Mouse (Mus musculus) MEL (cell line): ENCODE data around the gene Nt5dc2. TPM values are rescaled to one million over a fixed set of nuclear protein-coding genes. Genes with fewer than 3 reads are reported as not detected.

Source experiments
- DNase-seq: peaks from one replicate; pipeline ENCODE4 v3.0.0; 2011; ENCODE audit warnings: low read depth, low spot score
- H3K27ac ChIP-seq: 2 replicates; pipeline ENCODE4 v1.5.1; 2012; ENCODE audit warnings: low read depth, mild to moderate bottlenecking, control low read depth, low read length, moderate library complexity; ENCODE audit not compliant: control insufficient read depth
- H3K27me3 ChIP-seq, 2 experiments: fragments of 150-350 bp in 1 of 2; sonication (generic) in 1 of 2; 2 replicates each; pipeline ENCODE4 v1.6.1; 2012; ENCODE audit warnings: low read length in 2 of 2, mild to moderate bottlenecking in 2 of 2, improper control_type of control experiment in 1 of 2, moderate library complexity in 1 of 2; ENCODE audit not compliant: insufficient read depth in 2 of 2, control insufficient read depth in 1 of 2
- H3K36me3 ChIP-seq, 2 experiments: 2 replicates each; pipeline ENCODE4 v1.6.1; 2012 to 2014; ENCODE audit warnings: low read length in 2 of 2, improper control_type of control experiment in 1 of 2, inconsistent platforms in 1 of 2, mild to moderate bottlenecking in 1 of 2; ENCODE audit not compliant: insufficient read depth in 2 of 2, control insufficient read depth in 1 of 2
- H3K4me1 ChIP-seq, 2 experiments: fragments of 150-350 bp in 1 of 2; sonication (generic) in 1 of 2; 2 replicates each; pipeline ENCODE4 v1.6.1; 2012; ENCODE audit warnings: low read length in 2 of 2, improper control_type of control experiment in 1 of 2, mild to moderate bottlenecking in 1 of 2; ENCODE audit not compliant: insufficient read depth in 2 of 2, control insufficient read depth in 1 of 2
- H3K4me3 ChIP-seq, 2 experiments: fragments of 150-350 bp in 1 of 2; sonication (generic) in 1 of 2; 2 replicates each; pipeline ENCODE4 v1.5.1; 2012; ENCODE audit warnings: low read depth in 2 of 2, low read length in 2 of 2, mild to moderate bottlenecking in 2 of 2, moderate library complexity in 2 of 2, control low read depth in 1 of 2, improper control_type of control experiment in 1 of 2; ENCODE audit not compliant: control insufficient read depth in 1 of 2, insufficient read depth in 1 of 2
- H3K79me2 ChIP-seq: 2 replicates; pipeline ENCODE4 v1.6.1; 2012; ENCODE audit warnings: mild to moderate bottlenecking, low read length, moderate library complexity; ENCODE audit not compliant: control insufficient read depth, poor library complexity, insufficient read depth
- H3K9ac ChIP-seq: 2 replicates; pipeline ENCODE4 v1.6.1; 2012; ENCODE audit warnings: low read depth, mild to moderate bottlenecking, control low read depth, low read length, moderate library complexity; ENCODE audit not compliant: control insufficient read depth, poor library complexity, severe bottlenecking
- H3K9me3 ChIP-seq: fragments of 150-350 bp; sonication (generic); replicated peaks from 2 replicates; pipeline ENCODE4 v1.6.1; 2012; ENCODE audit warnings: mild to moderate bottlenecking, low read length, improper control_type of control experiment, moderate library complexity; ENCODE audit not compliant: insufficient read depth
- CHD1 ChIP-seq: IDR thresholded peaks from 2 replicates; pipeline ENCODE4 v1.6.1; 2012; ENCODE audit warnings: low read depth, mild to moderate bottlenecking, inconsistent platforms, low read length, improper control_type of control experiment
- CTCF ChIP-seq, 3 experiments: IDR thresholded peaks in 2 of 3; conservative IDR thresholded peaks in 1 of 3; 2 replicates each; pipeline ENCODE4 v1.5.1; 2011 to 2012; ENCODE audit warnings: low read length in 3 of 3, low read depth in 2 of 3, mild to moderate bottlenecking in 2 of 3, improper control_type of control experiment in 1 of 3, inconsistent platforms in 1 of 3, mixed read lengths in 1 of 3, moderate library complexity in 1 of 3; ENCODE audit not compliant: control insufficient read depth in 1 of 3, insufficient read depth in 1 of 3, poor library complexity in 1 of 3, severe bottlenecking in 1 of 3
- E2F4 ChIP-seq: IDR thresholded peaks from 2 replicates; pipeline ENCODE4 v1.6.1; 2011; ENCODE audit warnings: low read depth, low read length, improper control_type of control experiment, borderline replicate concordance
- GABPA ChIP-seq: IDR thresholded peaks from 2 replicates; pipeline ENCODE4 v1.6.1; 2012; ENCODE audit warnings: low read depth, mild to moderate bottlenecking, inconsistent platforms, low read length, improper control_type of control experiment, moderate library complexity
- KAT2A ChIP-seq: conservative IDR thresholded peaks from 2 replicates; pipeline ENCODE4 v1.6.1; 2012; ENCODE audit warnings: low read depth, low read length, improper control_type of control experiment, inconsistent platforms
- MAZ ChIP-seq: IDR thresholded peaks from 2 replicates; pipeline ENCODE4 v1.6.1; 2012; ENCODE audit warnings: low read depth, mild to moderate bottlenecking, inconsistent platforms, low read length, improper control_type of control experiment
- MEF2A ChIP-seq: IDR thresholded peaks from 2 replicates; pipeline ENCODE4 v1.6.1; 2014; ENCODE audit warnings: low read depth, mild to moderate bottlenecking, inconsistent platforms, low read length, improper control_type of control experiment; ENCODE audit not compliant: poor library complexity, insufficient replicate concordance, severe bottlenecking; ENCODE audit errors: extremely low read depth
- MYC ChIP-seq: IDR thresholded peaks from 2 replicates; pipeline ENCODE4 v1.6.1; 2011; ENCODE audit warnings: low read depth, mild to moderate bottlenecking, low read length, improper control_type of control experiment, moderate library complexity
- POLR2A ChIP-seq, 2 experiments: IDR thresholded peaks; 2 replicates each; pipeline ENCODE4 v1.6.1; 2011 to 2012; ENCODE audit warnings: low read length in 2 of 2, mild to moderate bottlenecking in 2 of 2, control low read depth in 1 of 2, improper control_type of control experiment in 1 of 2, low read depth in 1 of 2, moderate library complexity in 1 of 2; ENCODE audit not compliant: control insufficient read depth in 1 of 2, insufficient read depth in 1 of 2, poor library complexity in 1 of 2
- RAD21 ChIP-seq: IDR thresholded peaks from 2 replicates; pipeline ENCODE4 v1.6.1; 2011; ENCODE audit warnings: mild to moderate bottlenecking, low read depth, low read length, improper control_type of control experiment
- SIN3A ChIP-seq: IDR thresholded peaks from 2 replicates; pipeline ENCODE4 v1.6.1; 2012; ENCODE audit warnings: low read length, improper control_type of control experiment, inconsistent platforms
- SMC3 ChIP-seq: IDR thresholded peaks from 2 replicates; pipeline ENCODE4 v1.6.1; 2011; ENCODE audit warnings: low read depth, low read length, improper control_type of control experiment
- TBP ChIP-seq: IDR thresholded peaks from 2 replicates; pipeline ENCODE4 v1.8.0; 2011; ENCODE audit warnings: low read depth, low read length, improper control_type of control experiment
- TCF12 ChIP-seq: IDR thresholded peaks from 2 replicates; pipeline ENCODE4 v1.6.1; 2014; ENCODE audit warnings: low read depth, mild to moderate bottlenecking, inconsistent platforms, low read length, improper control_type of control experiment, moderate library complexity
- UBTF ChIP-seq: IDR thresholded peaks from 2 replicates; pipeline ENCODE4 v1.6.1; 2012; ENCODE audit warnings: low read depth, mild to moderate bottlenecking, inconsistent platforms, low read length, improper control_type of control experiment, moderate library complexity, borderline replicate concordance; ENCODE audit not compliant: insufficient read depth
- ZKSCAN1 ChIP-seq: IDR thresholded peaks from 2 replicates; pipeline ENCODE4 v1.6.1; 2012; ENCODE audit warnings: low read depth, mild to moderate bottlenecking, inconsistent platforms, low read length, improper control_type of control experiment, moderate library complexity
- polyA plus RNA-seq, 2 experiments: library from polyadenylated mRNA; stranded (reverse) in 1 of 2; unstranded in 1 of 2; fragments of >175 nt in 1 of 2; fragments of >200 nt in 1 of 2; gene quantifications; 2 replicates each; pipeline versions ENCODE4 v1.2.1 to v1.2.4; 2012; ENCODE audit warnings: low replicate concordance in 2 of 2, low read depth in 1 of 2; ENCODE audit not compliant: insufficient read length in 2 of 2, insufficient read depth in 1 of 2, missing spikeins in 1 of 2
- total RNA-seq: library from RNA; depleted of rRNA; stranded (reverse); fragments of 300-350 nt; gene quantifications from 2 replicates; pipeline ENCODE4 v1.2.3, GENCODE M21; 2012

Nt5dc2 gene
- total and polyA plus RNA-seq, 3 experiments: 168 to 349 (median 291) TPM

- Histone ChIP-seq H3K9ac (no peak overlapping the region), H3K4me1 (peaks cover 0 to 25% of the 10 kb centered on the region in 2 experiments), H3K27ac (no peak overlapping the region), H3K79me2 (no peaks in the 10 kb centered on the region), H3K27me3 (no peaks in the 10 kb centered on the region), H3K9me3 (no peaks in the 10 kb centered on the region), H3K4me3 (no peak overlapping the region), H3K36me3 (peaks cover 0 to 9% of the 10 kb centered on the region in 2 experiments; a peak in 2 of 4 replicates)
- no peak for TF ChIP-seq TCF12
- no peak for TF ChIP-seq SIN3A
- TF ChIP-seq UBTF: no peak
- no peak for TF ChIP-seq CHD1
- TF ChIP-seq SMC3: no peak
- no peak for TF ChIP-seq TBP
- TF ChIP-seq POLR2A (IDR thresholded peaks at IDR 0.05; ENCODE audit: control insufficient read depth in 1 of 2, insufficient read depth in 1 of 2, low read depth in 1 of 2, low read length in 2 of 2, poor library complexity in 1 of 2): no peak
- no peak for TF ChIP-seq CTCF (IDR thresholded peaks at IDR 0.05 in 2 of 3, conservative IDR thresholded peaks at IDR 0.05 in 1 of 3; ENCODE audit: control insufficient read depth in 1 of 3, insufficient read depth in 1 of 3, low read depth in 2 of 3, low read length in 3 of 3, poor library complexity in 1 of 3, severe bottlenecking in 1 of 3)
- no peak for TF ChIP-seq MYC
- TF ChIP-seq KAT2A: no peak
- TF ChIP-seq ZKSCAN1: no peak
- TF ChIP-seq GABPA: no peak
- TF ChIP-seq E2F4: no peak
- no peak for TF ChIP-seq RAD21
- no peak for DNase-seq
Measured at GRCm38 (mm10) chr14:31166827-31167226, 36.0 kb downstream of the Nt5dc2 start.

- no peaks in the 10 kb centered on the region for H3K9me3 ChIP-seq
- DNase-seq: no peak
- H3K4me1 ChIP-seq: peaks cover 0 to 25% of the 10 kb centered on the region in 2 experiments
- TF ChIP-seq MAZ: no peak
- TF ChIP-seq MEF2A: no peak
- peaks cover 0 to 9% of the 10 kb centered on the region in 2 experiments; a peak in 3 of 4 replicates for H3K36me3 ChIP-seq
- no peak within 1 kb of the TSS for H3K27ac ChIP-seq
- H3K79me2 ChIP-seq: no peaks in the 10 kb centered on the region
- H3K9ac ChIP-seq: no peak within 1 kb of the TSS
- H3K27me3 ChIP-seq: no peaks in the 10 kb centered on the region
- H3K4me3 ChIP-seq: no peak within 1 kb of the TSS
Measured at GRCm38 (mm10) chr14:31168425-31168824, 37.6 kb downstream of the Nt5dc2 start, which contains the start of gene Stab1. Stab1 (minus strand) TSS chr14:31168641.
